Mouse (Mus musculus): Measurements from ENCODE around the gene Dennd2c.

- no peak for TF ChIP-seq CTCF (IDR thresholded peaks at IDR 0.05; ENCODE audit: low read depth)
- TF ChIP-seq EP300 (optimal IDR thresholded peaks at IDR 0.05), result no peak
These were observed 36.6 kb downstream of the Dennd2c start for GRCm38 (mm10) chr3:103139047-103139446.

All from stomach, postnatal 0 days (tissue).